Mouse (Mus musculus) kidney, adult 2 months (tissue): ENCODE measurements around the gene Ptpn23. TPM values are rescaled to one million over a fixed set of nuclear protein-coding genes. Genes with fewer than 3 reads are reported as not detected.

Experiments used
- DNase-seq: peaks from one replicate; pipeline ENCODE4 v3.0.0; 2021
- H3K27ac ChIP-seq: fragments of 200-500 bp; 2 replicates; pipeline ENCODE4 v1.5.1; 2012; ENCODE audit warnings: low read depth, low read length, control low read depth, inconsistent platforms; ENCODE audit not compliant: insufficient read depth
- H3K27me3 ChIP-seq: fragments of 200-500 bp; replicated peaks from 2 replicates; pipeline ENCODE4 v1.6.1; 2012; ENCODE audit warnings: mild to moderate bottlenecking, moderate library complexity, low read length, inconsistent platforms; ENCODE audit not compliant: control insufficient read depth, insufficient read depth
- H3K36me3 ChIP-seq: fragments of 200-500 bp; 2 replicates; pipeline ENCODE4 v1.6.1; 2012; ENCODE audit warnings: mild to moderate bottlenecking, moderate library complexity, low read length, inconsistent platforms; ENCODE audit not compliant: control insufficient read depth, insufficient read depth
- H3K4me1 ChIP-seq: fragments of 200-500 bp; 2 replicates; pipeline ENCODE4 v1.6.1; 2011; ENCODE audit warnings: low read length; ENCODE audit not compliant: control insufficient read depth, insufficient read depth
- H3K4me3 ChIP-seq: fragments of 200-500 bp; 2 replicates; pipeline ENCODE4 v1.5.1; 2011; ENCODE audit warnings: mild to moderate bottlenecking, low read depth, low read length, control low read depth; ENCODE audit not compliant: insufficient read depth
- CTCF ChIP-seq: fragments of 200-500 bp; conservative IDR thresholded peaks from 2 replicates; pipeline ENCODE4 v1.5.1; 2011; ENCODE audit warnings: low read depth, mild to moderate bottlenecking, control low read depth, low read length, moderate library complexity, mixed read lengths; ENCODE audit not compliant: insufficient read depth, insufficient read length
- POLR2A ChIP-seq: fragments of 200-500 bp; IDR thresholded peaks from one replicate; pipeline ENCODE4 v1.6.1; 2011; ENCODE audit warnings: low read depth, low read length, control low read depth
- WGBS: fragments of 180-500 bp; shearing (Covaris S2); methylation state at CpG from one replicate; pipeline ENCODE4 v1.1.7; 2018; 5-methylcytosine and 5-hydroxymethylcytosine counted together
- polyA plus RNA-seq: library from polyadenylated mRNA; depleted of rRNA; stranded (reverse); fragments of >200 nt; gene quantifications from 2 replicates; pipeline ENCODE4 v1.2.3, GENCODE M21; 2012; rRNA removed

The Ptpn23 gene
- polyA plus RNA-seq, 1 experiment: 29.2 TPM

DNA sequence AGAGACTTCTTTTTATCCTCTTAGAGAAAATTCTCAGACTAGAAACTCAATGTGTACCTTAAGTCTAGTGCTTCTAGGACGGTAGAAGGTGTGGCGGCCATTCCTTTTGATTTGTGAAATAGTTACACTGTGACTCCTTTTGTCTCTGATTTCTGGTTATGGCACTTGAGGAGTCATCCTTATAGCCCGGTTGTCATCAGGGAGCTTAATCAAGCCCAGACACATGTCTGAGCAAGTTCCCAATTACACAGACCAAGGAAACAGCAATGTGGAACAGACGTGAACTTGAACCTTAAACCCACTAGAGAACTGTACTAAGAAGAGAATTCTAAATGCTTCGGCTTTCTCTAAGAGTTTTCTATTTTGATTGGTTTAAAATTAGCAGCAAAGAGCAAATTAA is 57.8 kb downstream of the Ptpn23 start:
- no peak for DNase-seq
- Histone ChIP-seq H3K27ac (peak overlapping the region; percentile 63), H3K4me1 (peaks cover 7% of the 10 kb centered on the region; the same call in 1 of the 2 replicates), H3K27me3 (no peaks in the 10 kb centered on the region), H3K36me3 (no peaks in the 10 kb centered on the region), H3K4me3 (no peak overlapping the region)
- TF ChIP-seq POLR2A: no peak
- no peak for TF ChIP-seq CTCF
- 84% methylated on average over 5 of the region's 5 CpGs for WGBS

DNA sequence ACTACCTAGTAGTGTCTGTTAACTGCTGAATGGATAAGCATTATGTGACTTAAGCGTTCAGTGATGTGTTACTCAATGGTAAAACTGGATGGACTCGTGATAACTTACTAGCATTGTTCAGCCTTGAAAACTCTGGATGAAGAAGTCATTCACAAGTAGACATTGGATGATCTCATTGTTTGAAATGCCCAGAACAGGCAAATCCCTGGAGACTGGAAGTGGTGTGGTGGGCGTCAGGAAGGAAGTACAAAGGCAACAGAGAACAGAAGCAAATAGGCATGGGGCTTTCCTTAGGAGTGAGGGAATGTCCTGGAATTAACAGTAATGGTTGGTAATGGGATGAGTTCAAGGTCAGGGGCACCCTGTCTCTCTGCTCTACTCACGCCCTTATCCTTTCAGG is 59.1 kb downstream of the Ptpn23 start:
- Histone ChIP-seq H3K4me1 (peaks cover 7% of the 10 kb centered on the region), H3K27ac (no peak overlapping the region), H3K4me3 (no peak overlapping the region), H3K36me3 (no peaks in the 10 kb centered on the region), H3K27me3 (no peaks in the 10 kb centered on the region)
- WGBS: 71% methylated on average over 4 of the region's 4 CpGs
- TF ChIP-seq POLR2A (no peak), CTCF (no peak)
- no peak for DNase-seq

DNA sequence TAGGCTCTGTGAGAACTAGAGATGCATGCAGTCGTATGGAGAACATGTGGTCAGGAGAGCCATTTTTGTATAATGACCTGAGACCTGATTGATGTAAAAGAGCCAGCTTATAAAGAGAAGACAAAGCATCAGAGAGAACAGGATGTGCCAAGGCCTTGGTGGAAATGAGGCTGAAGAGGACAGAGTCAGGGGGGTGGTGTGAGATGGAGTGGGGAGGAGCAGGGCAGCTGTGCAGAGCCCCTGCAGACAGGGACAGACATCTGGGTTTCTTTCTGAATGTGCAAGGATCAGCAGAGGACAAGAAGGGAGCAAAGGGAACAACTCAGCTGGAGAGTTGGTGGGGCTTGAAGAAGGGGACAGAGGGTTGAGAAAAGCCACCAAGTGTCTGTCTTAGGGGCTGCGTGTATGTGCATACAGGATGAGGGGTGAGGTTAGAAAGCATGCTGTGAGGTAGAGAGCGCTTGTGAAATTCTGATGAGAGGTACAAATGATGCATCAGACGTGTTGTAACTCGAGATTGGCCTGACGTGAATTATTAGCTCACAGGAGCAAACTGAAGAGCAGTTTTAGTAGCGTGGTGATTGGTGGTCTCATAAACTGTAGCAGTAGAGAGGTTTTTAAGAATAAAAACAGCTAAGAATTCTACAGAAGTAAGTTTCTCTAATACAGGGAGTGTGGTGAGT is 62.8 kb downstream of the Ptpn23 start:
- WGBS: 56% methylated on average over 7 of the region's 7 CpGs
- H3K27ac ChIP-seq: no peak overlapping the region

GRCm38 (mm10) chr9:110343805-110344204 is 64.2 kb downstream of the Ptpn23 start:
- peak; percentile 44 for DNase-seq
- no peaks in the 10 kb centered on the region; the same call in 1 of the 2 replicates for H3K36me3 ChIP-seq
- H3K27ac ChIP-seq: no peak overlapping the region
- no peaks in the 10 kb centered on the region for H3K27me3 ChIP-seq
- H3K4me1 ChIP-seq: peaks cover 6% of the 10 kb centered on the region
- 50% methylated on average over 6 of the region's 6 CpGs for WGBS
- no peak overlapping the region for H3K4me3 ChIP-seq
- TF ChIP-seq POLR2A: no peak
- TF ChIP-seq CTCF: no peak

More for the DNA sequence above, 62.8 kb downstream of the Ptpn23 start:
- no peak for DNase-seq
- Histone ChIP-seq H3K27me3 (no peaks in the 10 kb centered on the region), H3K4me1 (peaks cover 6% of the 10 kb centered on the region), H3K36me3 (no peaks in the 10 kb centered on the region; the same call in 1 of the 2 replicates), H3K4me3 (no peak overlapping the region)
- TF ChIP-seq POLR2A (no peak), CTCF (no peak)

DNA sequence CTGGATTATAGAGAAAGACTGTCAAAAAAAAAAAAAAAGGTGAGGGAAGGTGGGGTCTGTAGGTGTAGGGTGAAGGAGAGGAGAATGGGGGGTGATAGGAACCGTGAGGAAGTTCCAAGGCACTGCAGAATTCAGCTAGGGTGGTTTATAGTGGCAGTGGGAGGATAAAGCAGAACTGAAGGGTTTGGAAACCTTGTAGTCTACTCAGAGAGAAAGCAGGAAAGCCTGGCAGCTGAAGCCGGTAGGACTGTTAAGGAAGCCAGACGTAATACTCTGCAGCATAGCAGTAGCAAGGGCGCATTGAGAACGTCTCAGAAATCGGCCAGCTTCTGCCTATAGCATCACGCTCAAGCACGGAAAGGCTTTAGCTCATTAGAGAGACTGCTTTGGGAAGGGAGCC is 66.0 kb downstream of the Ptpn23 start:
- no peak overlapping the region for H3K4me3 ChIP-seq
- 84% methylated on average over 8 of the region's 8 CpGs for WGBS
- TF ChIP-seq POLR2A: no peak
- no peak for TF ChIP-seq CTCF

DNA sequence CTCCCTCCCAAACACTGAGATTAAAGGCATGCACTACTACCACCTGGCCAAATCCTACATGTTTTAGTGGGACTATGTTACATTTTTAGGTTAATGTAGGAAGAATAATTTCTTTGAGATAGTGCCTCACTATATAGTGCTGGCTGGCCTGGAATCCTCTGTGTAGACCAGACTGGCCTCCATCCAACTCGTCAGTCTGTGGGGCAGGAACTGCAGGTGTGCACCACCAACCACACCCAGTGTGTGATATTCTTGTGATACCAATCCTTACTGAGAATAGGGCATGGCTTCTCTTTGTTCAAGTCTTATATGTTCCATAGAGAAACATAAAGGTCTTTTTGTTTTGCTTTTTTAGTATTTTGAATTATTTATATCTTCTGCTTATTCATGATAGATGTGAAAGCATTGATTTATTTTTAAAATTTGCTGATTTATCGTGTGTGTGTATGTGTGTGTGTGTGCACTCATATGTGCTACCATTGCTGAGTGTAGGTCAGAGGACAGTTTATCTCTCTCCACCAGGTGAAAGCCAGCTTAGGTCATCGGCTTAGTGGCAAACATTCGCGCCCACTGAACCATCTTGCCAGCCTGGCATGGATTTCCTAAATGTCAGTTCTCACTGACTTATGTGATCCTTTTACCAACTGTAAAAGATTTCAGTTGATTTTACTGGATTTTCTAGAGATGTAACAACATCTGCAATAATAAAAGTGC is 67.8 kb downstream of the Ptpn23 start:
- no peak for DNase-seq
- H3K27ac ChIP-seq: no peak overlapping the region
- H3K4me1 ChIP-seq: peaks cover 6% of the 10 kb centered on the region
- 80% methylated on average over 5 of the region's 5 CpGs for WGBS
- TF ChIP-seq POLR2A: no peak
- no peak; the same call in 1 of the 2 replicates for TF ChIP-seq CTCF
- no peaks in the 10 kb centered on the region; the same call in 1 of the 2 replicates for H3K36me3 ChIP-seq
- H3K27me3 ChIP-seq: no peaks in the 10 kb centered on the region
- H3K4me3 ChIP-seq: no peak overlapping the region

More for the DNA sequence above, 66.0 kb downstream of the Ptpn23 start:
- peaks cover 6% of the 10 kb centered on the region for H3K4me1 ChIP-seq
- no peaks in the 10 kb centered on the region for H3K27me3 ChIP-seq
- no peak for DNase-seq
- H3K36me3 ChIP-seq: no peaks in the 10 kb centered on the region; the same call in 1 of the 2 replicates
- no peak overlapping the region for H3K27ac ChIP-seq

Other genes starting within 250 kb of the Ptpn23 start
- 1.5 and 1.6 TPM in 2 replicates for gene Cspg5, start 164.4 kb downstream of the Ptpn23 start, polyA plus RNA-seq
- 8.6 and 10.7 TPM in 2 replicates for gene Elp6, start 103.0 kb downstream of the Ptpn23 start, polyA plus RNA-seq
- 44.8 and 45.5 TPM in 2 replicates for gene Scap, start 74.9 kb downstream of the Ptpn23 start, polyA plus RNA-seq
- gene Ngp, start 11.5 kb upstream of the Ptpn23 start, polyA plus RNA-seq: 0.17 TPM in 1 of 2 replicates, not detected in the other
- 17.4 and 17.8 TPM in 2 replicates for gene Klhl18, start 68.5 kb upstream of the Ptpn23 start, polyA plus RNA-seq
- 1.8 and 3.1 TPM in 2 replicates for gene Kif9, start 68.7 kb upstream of the Ptpn23 start, polyA plus RNA-seq
- gene Setd2, start 124.4 kb upstream of the Ptpn23 start, polyA plus RNA-seq: 35.1 and 37.6 TPM in 2 replicates
- 4.3 and 6.2 TPM in 2 replicates for gene Nradd, start 216.2 kb upstream of the Ptpn23 start, polyA plus RNA-seq
- 41.6 and 49.2 TPM in 2 replicates for gene Nbeal2, start 245.9 kb upstream of the Ptpn23 start, polyA plus RNA-seq
- 95.9 and 125 TPM in 2 replicates for gene Ccdc12, start 248.3 kb upstream of the Ptpn23 start, polyA plus RNA-seq